Mouse (Mus musculus) midbrain, embryonic 10.5 days (tissue): ENCODE measurements around the gene Lgr6. TPM values are rescaled to one million over a fixed set of nuclear protein-coding genes. Genes with fewer than 3 reads are reported as not detected.

Source experiments
- DNase-seq: peaks from one replicate; pipeline ENCODE4 v3.0.0-alpha.2; 2017; ENCODE audit warnings: low spot score
- H3K27ac ChIP-seq: fragments of 300-500 bp; sonication (generic); replicated peaks from 2 replicates; pipeline ENCODE4 v1.5.1; 2016; ENCODE audit warnings: mild to moderate bottlenecking
- H3K27me3 ChIP-seq: fragments of 300-500 bp; sonication (generic); 2 replicates; pipeline ENCODE4 v1.6.1; 2016; ENCODE audit warnings: low read depth, mild to moderate bottlenecking; ENCODE audit not compliant: poor library complexity, severe bottlenecking
- H3K36me3 ChIP-seq: fragments of 300-500 bp; sonication (generic); 2 replicates; pipeline ENCODE4 v1.6.1; 2016; ENCODE audit warnings: mild to moderate bottlenecking, moderate library complexity
- H3K4me1 ChIP-seq: fragments of 300-500 bp; sonication (generic); 2 replicates; pipeline ENCODE4 v1.6.1; 2016
- H3K4me3 ChIP-seq: fragments of 300-500 bp; sonication (generic); 2 replicates; pipeline ENCODE4 v1.5.1; 2016; ENCODE audit warnings: mild to moderate bottlenecking, moderate library complexity
- H3K9me3 ChIP-seq: fragments of 300-500 bp; sonication (generic); replicated peaks from 2 replicates; pipeline ENCODE4 v1.6.1; 2016; ENCODE audit warnings: mild to moderate bottlenecking
- WGBS: fragments of 180-500 bp; shearing (Covaris S2); methylation state at CpG from one replicate; pipeline ENCODE4 v1.1.7; 2016; 5-methylcytosine and 5-hydroxymethylcytosine counted together
- polyA plus RNA-seq: library from polyadenylated mRNA; unstranded; fragments of >200 nt; fragmentation: Nextera tagmentation; extraction: Ambion mirVana; gene quantifications from 2 replicates; pipeline ENCODE4 v1.2.1, GENCODE M21; 2016

Lgr6 gene
- polyA plus RNA-seq, 1 experiment from 2014 or later = 0.06 TPM

DNA sequence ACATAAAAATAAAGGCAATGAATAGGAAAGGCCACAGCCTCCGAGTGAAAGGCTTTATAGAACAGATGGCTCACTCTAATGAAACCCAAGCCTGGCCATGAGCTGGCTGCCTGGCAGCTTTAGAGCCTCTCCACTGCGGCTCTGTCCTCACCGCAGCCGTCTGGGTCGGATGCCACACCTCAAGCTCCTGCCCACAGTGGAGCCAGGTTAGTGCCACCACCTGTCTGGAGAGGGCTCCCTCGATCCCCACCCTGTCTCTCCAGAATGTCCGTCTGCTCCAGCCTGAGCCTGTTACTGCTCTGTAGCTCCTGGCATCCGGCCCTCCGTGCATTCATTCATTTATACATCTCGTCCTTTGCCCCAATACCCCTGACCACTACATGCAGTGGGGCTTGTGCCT, 15.4 kb downstream of the Lgr6 start:
- Histone ChIP-seq H3K4me1 (peaks cover 18% of the 10 kb centered on the region), H3K27me3 (peaks cover 42% of the 10 kb centered on the region), H3K9me3 (no peaks in the 10 kb centered on the region), H3K36me3 (no peaks in the 10 kb centered on the region), H3K27ac (no peak overlapping the region), H3K4me3 (no peak overlapping the region)
- 84% methylated on average over 10 of the region's 10 CpGs for WGBS
- DNase-seq = no peak

DNA sequence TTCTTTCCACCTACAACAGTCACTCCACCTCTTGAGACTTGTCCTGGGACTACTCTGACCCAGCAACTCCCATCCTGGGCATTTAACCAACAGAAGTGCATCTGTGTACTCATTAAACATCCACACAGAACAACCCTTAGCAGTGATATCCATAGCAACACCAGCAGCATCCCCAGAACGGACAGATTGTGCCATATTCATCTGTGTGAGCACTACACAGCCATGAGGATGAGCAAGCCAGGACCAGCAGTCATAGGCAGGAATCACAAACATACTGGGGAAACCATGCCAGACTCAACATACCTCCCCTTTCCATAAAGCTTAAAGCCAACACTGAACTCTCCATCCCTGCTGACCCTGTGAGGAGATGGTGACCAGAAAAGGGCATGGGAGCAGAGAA, 17.7 kb downstream of the Lgr6 start:
- WGBS = 57% methylated on average over 1 of the region's 1 CpGs
- peaks cover 32% of the 10 kb centered on the region for H3K4me1 ChIP-seq
- H3K27me3 ChIP-seq = peaks cover 64% of the 10 kb centered on the region
- no peaks in the 10 kb centered on the region for H3K36me3 ChIP-seq
- H3K27ac ChIP-seq = no peak overlapping the region
- no peak overlapping the region for H3K4me3 ChIP-seq
- no peak for DNase-seq
- H3K9me3 ChIP-seq = no peaks in the 10 kb centered on the region

DNA sequence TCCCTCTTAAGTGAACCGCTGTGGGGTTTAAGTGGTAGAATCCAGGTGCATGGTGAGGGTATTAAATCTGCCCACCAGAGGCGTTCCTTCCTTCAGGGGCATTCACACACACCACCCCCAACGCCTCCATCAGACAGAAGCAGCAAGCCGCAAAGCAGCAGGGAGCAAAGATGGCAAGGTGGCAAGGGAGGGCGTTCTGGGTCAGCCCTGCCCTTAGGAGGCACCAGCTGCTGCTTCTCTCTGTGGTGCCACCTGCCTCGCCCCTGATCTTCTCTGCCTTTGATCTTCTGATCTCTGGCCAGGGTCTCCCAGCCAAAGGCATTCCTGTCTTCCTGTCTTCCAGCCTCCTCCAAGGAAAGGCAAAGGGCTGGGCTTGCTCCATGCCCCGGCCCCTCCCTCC, 19.1 kb downstream of the Lgr6 start:
- peaks cover 71% of the 10 kb centered on the region for H3K27me3 ChIP-seq
- H3K27ac ChIP-seq = no peak overlapping the region
- WGBS = 45% methylated on average over 7 of the region's 7 CpGs

DNA sequence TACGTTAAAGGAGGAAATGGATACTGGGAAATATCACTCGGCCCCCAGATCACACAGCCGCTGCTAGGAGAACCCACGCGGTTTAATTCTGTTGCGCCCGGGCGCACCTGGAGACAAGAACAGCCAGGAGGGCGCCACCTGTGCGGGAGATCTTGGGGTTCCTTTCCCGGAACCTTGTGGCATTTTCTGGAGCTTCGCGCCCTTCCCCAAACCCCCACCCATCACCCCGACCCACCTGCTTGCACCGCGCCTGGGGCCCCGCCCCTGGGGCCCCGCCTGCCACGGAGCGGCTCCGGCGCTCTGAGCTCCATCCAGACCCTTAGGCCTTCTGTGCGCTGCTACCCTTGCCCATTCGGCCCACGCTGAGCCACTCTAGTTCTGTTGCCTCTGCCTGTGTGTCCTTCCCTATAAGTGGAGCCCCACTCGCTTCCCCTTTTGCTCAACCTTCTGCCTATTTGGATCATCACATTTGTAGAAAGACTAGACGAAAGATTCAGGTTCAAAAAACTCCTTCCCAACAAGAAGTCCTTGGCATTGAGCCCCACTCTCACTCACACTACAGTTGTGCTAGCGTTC, 19.7 kb downstream of the Lgr6 start:
- no peak for DNase-seq
- H3K4me3 ChIP-seq = peak overlapping the region; percentile 16; the same call in 1 of the 2 replicates
- no peaks in the 10 kb centered on the region for H3K36me3 ChIP-seq
- peaks cover 71% of the 10 kb centered on the region for H3K27me3 ChIP-seq
- H3K9me3 ChIP-seq = no peaks in the 10 kb centered on the region
- H3K4me1 ChIP-seq = peaks cover 36% of the 10 kb centered on the region
- WGBS = 18% methylated on average over 28 of the region's 28 CpGs
- H3K27ac ChIP-seq = no peak overlapping the region

More for the DNA sequence above, 19.1 kb downstream of the Lgr6 start:
- Histone ChIP-seq H3K4me1 (peaks cover 36% of the 10 kb centered on the region), H3K4me3 (no peak overlapping the region), H3K9me3 (no peaks in the 10 kb centered on the region), H3K36me3 (no peaks in the 10 kb centered on the region)
- no peak for DNase-seq

DNA sequence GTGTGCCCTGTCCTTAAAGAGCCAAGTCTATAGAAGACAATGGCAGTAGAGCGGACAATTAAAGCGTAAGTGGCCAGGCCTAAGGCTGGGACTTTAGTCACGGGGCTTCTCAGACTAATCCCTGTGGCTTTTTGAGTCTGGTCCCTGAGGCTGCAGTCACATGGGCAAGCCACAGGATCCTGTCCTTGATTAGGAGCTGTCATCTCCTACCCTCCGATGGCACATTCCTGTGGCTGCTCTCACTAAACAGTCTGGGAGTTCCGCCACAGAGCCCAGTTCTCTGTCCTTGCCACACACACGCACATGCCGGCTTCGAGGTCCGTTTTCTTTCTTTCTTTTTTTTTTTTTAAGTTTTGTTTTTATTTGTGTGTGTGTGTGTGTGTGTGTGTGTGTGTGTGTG, 21.6 kb downstream of the Lgr6 start:
- peaks cover 65% of the 10 kb centered on the region for H3K27me3 ChIP-seq
- H3K4me1 ChIP-seq = peaks cover 40% of the 10 kb centered on the region
- 58% methylated on average over 9 of the region's 9 CpGs for WGBS
- H3K9me3 ChIP-seq = no peaks in the 10 kb centered on the region
- no peaks in the 10 kb centered on the region for H3K36me3 ChIP-seq
- DNase-seq = peak; percentile 37
- 0 out of 2 replicates have a peak overlapping the region, but pooled peaks have one; percentile 23 for H3K27ac ChIP-seq
- H3K4me3 ChIP-seq = no peak overlapping the region

DNA sequence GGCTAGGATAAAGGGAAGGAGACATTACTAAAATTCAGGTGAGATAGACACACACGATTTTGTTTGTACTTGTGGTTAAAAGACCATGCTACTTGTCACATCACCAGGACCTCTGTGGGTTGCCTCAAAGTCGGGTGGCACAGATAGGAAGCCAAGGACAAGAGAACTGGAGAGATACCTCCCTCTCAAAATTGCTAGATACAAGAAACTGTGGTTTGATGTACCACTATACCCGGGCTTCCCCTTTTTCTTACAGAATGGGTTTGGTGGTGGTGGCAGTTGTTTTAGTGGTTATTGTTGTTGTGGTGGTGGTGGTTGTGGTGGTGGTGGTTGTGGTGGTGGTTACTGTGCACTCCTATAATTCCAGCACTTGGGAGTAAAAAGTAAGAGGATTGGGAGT, 22.8 kb downstream of the Lgr6 start:
- H3K27ac ChIP-seq = no peak overlapping the region
- H3K4me3 ChIP-seq = no peak overlapping the region
- WGBS = 80% methylated on average over 3 of the region's 3 CpGs
- H3K27me3 ChIP-seq = peaks cover 62% of the 10 kb centered on the region
- DNase-seq = no peak
- peaks cover 46% of the 10 kb centered on the region for H3K4me1 ChIP-seq
- no peaks in the 10 kb centered on the region for H3K9me3 ChIP-seq
- H3K36me3 ChIP-seq = no peaks in the 10 kb centered on the region

DNA sequence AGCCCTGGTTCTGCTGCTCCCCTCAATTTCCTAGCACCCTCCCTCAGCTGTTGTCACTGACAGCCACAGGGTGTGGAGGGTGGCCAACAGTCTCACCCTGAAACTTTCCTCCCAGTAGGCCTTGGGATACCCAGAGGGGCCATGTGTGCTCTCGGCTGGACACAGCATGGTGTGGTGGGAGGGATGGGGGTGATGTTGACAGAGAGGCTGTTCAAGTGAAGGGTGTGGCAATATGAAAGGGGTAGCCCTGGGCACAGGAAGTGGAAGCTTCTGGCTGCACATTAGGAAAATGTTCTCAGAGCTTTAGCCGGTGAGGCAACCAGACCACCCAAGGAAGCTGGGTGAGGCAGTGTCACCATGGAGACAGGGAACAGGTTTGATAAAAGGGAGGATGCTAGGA, 26.1 kb downstream of the Lgr6 start:
- no peak for DNase-seq
- Histone ChIP-seq H3K4me1 (peaks cover 38% of the 10 kb centered on the region), H3K4me3 (no peak overlapping the region), H3K36me3 (no peaks in the 10 kb centered on the region), H3K27me3 (peaks cover 41% of the 10 kb centered on the region), H3K9me3 (no peaks in the 10 kb centered on the region), H3K27ac (no peak overlapping the region)
- 71% methylated on average over 2 of the region's 2 CpGs for WGBS

DNA sequence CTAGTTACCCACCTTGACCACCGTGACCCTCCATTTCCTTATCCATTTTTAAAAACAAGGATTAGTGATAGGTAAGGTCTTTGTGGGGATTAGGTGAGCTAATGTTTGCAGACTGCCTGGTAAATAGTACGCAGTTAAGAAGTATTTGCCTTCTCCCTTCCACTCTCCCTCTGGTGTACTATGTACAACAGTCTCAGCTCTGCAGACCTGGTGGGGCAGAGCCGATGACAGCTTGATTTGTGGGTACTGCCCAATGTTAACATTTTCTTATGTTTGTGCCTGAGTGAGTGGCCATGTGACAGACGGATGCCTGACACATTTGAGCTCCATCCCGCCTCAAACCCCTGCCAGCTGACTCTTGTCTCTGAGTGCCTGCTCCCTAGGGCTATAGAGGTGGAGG, 28.6 kb downstream of the Lgr6 start:
- Histone ChIP-seq H3K27me3 (peaks cover 19% of the 10 kb centered on the region; the same call in 1 of the 2 replicates), H3K4me3 (no peak overlapping the region), H3K27ac (no peak overlapping the region), H3K9me3 (no peaks in the 10 kb centered on the region), H3K4me1 (peaks cover 21% of the 10 kb centered on the region), H3K36me3 (no peaks in the 10 kb centered on the region)
- no peak for DNase-seq
- 58% methylated on average over 5 of the region's 5 CpGs for WGBS

DNA sequence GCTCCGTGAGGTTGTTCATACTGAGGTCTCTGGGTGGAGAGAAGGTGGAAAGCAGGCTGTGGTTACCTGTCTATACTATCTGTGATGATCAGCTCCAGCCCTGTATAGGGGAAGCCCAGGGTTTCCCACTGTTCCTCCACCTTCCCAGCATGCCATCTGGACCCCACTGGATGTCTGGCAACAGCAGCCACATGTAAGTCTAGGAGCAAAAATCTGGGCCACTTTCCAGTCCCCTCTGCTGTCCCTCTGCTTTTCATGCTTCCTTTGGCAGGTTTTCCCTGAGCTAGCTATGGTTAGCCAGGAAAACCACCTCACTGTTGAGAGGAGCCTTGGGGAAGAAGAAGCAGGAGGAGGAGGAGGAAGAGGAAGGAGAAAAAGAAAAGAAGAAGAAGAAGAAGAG, 29.8 kb downstream of the Lgr6 start:
- WGBS = 94% methylated on average over 1 of the region's 1 CpGs
- DNase-seq = no peak
- H3K4me1 ChIP-seq = peaks cover 21% of the 10 kb centered on the region
- H3K27ac ChIP-seq = no peak overlapping the region
- H3K4me3 ChIP-seq = no peak overlapping the region
- no peaks in the 10 kb centered on the region for H3K36me3 ChIP-seq
- peaks cover 19% of the 10 kb centered on the region; the same call in 1 of the 2 replicates for H3K27me3 ChIP-seq
- H3K9me3 ChIP-seq = no peaks in the 10 kb centered on the region

DNA sequence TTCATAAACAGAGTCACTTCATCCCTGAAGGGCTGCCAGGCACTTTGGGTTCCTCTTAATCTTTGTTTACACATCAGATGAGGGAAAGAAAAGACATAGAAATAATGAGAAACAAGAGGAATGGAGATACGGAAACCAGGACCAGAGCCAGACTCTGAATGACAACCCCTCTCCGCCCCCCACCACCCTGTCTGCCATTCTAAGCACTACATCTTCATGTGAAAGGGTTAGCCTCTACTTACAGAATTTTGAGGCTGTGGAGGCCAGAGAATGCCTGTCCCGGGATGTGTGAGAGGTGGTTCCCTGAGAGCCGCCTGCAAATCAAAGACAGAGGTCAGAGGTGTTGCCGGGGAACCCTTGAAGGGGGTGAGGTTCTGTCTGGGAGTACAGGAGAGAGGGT, 32.4 kb downstream of the Lgr6 start:
- Histone ChIP-seq H3K27me3 (peaks cover 15% of the 10 kb centered on the region; the same call in 1 of the 2 replicates), H3K4me1 (peaks cover 14% of the 10 kb centered on the region), H3K36me3 (no peaks in the 10 kb centered on the region), H3K9me3 (no peaks in the 10 kb centered on the region), H3K27ac (no peak overlapping the region), H3K4me3 (no peak overlapping the region)
- WGBS = 71% methylated on average over 5 of the region's 5 CpGs
- no peak for DNase-seq

DNA sequence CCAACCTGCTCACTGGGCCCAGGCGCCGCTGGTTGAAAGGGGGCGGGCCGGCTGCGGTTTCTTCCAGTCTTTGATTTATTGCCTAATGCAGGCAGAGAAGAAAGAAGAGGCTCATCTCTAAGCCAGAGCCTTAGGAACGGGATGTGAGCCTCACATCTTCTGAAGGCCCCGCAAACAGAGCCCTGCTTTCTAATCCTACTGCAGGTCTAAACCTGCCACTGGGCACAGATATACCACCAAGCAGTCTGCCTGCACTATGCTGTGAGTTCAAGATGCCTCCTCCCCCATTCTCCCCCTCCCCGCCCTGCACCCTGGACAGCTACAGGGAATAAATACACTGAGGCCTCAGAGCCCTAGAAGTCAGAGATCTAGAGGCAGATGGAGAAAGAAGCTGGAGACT, 35.2 kb downstream of the Lgr6 start:
- Histone ChIP-seq H3K9me3 (no peaks in the 10 kb centered on the region), H3K4me3 (no peak overlapping the region), H3K36me3 (no peaks in the 10 kb centered on the region), H3K4me1 (no peaks in the 10 kb centered on the region), H3K27me3 (no peaks in the 10 kb centered on the region), H3K27ac (no peak overlapping the region)
- no peak for DNase-seq
- WGBS = 72% methylated on average over 8 of the region's 8 CpGs

DNA sequence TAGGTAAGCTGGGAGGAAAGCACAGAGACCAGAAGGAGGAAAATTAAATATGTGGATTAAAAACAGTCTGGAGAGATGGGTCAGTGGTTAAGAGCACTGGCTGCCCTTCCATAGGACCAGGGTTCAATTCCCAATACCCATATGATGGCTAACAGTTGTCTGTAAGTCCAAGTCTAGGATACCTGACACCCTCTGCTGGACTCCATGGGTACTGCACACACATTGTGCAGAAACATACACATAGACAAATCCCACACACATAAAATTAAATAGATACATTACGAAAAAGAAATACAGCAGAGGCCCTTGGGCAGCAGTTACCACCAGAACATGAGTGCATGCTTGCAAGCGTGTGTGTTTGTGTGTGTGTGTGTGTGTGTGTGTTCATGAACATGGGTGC, 40.6 kb downstream of the Lgr6 start:
- H3K4me3 ChIP-seq = no peak overlapping the region
- 89% methylated on average over 2 of the region's 2 CpGs for WGBS
- H3K9me3 ChIP-seq = peaks cover 7% of the 10 kb centered on the region; the same call in 1 of the 2 replicates
- no peaks in the 10 kb centered on the region for H3K4me1 ChIP-seq
- no peak overlapping the region for H3K27ac ChIP-seq
- no peaks in the 10 kb centered on the region for H3K36me3 ChIP-seq
- no peak for DNase-seq
- 0 out of 2 replicates have a peak, but pooled peaks cover 5% of the 10 kb centered on the region for H3K27me3 ChIP-seq

DNA sequence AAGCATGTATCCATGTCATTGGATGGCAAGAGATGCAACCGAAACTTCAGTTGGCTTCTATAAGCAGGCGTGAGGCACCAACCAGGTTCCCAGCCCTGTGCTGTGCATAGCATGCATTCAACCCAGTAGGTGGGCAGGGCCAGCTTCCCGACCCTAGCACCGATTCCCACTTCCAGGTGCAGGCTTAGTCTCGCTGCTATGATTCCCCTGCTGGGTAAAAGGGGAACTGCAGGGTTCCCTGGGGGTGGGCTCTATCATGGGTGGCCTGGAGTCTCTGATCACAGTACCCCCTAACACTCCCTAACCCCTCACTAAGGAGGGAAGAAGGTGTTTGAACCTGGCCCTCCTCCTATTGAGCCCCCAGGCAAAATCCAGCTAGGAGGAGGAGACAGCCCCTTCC, 42.1 kb downstream of the Lgr6 start:
- Histone ChIP-seq H3K27me3 (0 out of 2 replicates have a peak, but pooled peaks cover 5% of the 10 kb centered on the region), H3K27ac (no peak overlapping the region), H3K4me1 (no peaks in the 10 kb centered on the region), H3K36me3 (no peaks in the 10 kb centered on the region), H3K4me3 (no peak overlapping the region), H3K9me3 (peaks cover 7% of the 10 kb centered on the region; the same call in 1 of the 2 replicates)
- WGBS = 67% methylated on average over 5 of the region's 5 CpGs
- DNase-seq = no peak
